Mouse (Mus musculus) lung, postnatal 0 days (tissue): ENCODE results near the gene Clca3a2. TPM values are rescaled to one million over a fixed set of nuclear protein-coding genes. Genes with fewer than 3 reads are reported as not detected.
"Not testable (repeated sequence)": the region's sequence is repeated elsewhere in the genome, so short reads cannot be mapped to it uniquely, and the experiment has no call there.

Experiments
- ATAC-seq: fragments of 200-750 bp; cut with Nextera tagmentation; 2 replicates; pipeline ENCODE4 v1.8.0; 2017; ENCODE audit warnings: moderate library complexity
- DNase-seq: peaks from one replicate; pipeline ENCODE4 v3.0.0-alpha.2; 2016; ENCODE audit warnings: low spot score
- H3K27ac ChIP-seq: fragments of 300-500 bp; sonication (generic); 2 replicates; pipeline ENCODE4 v1.5.1; 2014; ENCODE audit warnings: antibody characterized with exemption, mild to moderate bottlenecking, low read length, mixed read lengths
- H3K27me3 ChIP-seq: fragments of 300-500 bp; sonication (generic); replicated peaks from 2 replicates; pipeline ENCODE4 v1.6.1; 2014; ENCODE audit warnings: low read length, mixed read lengths; ENCODE audit not compliant: insufficient read depth
- H3K36me3 ChIP-seq: fragments of 300-500 bp; sonication (generic); 2 replicates; pipeline ENCODE4 v1.6.1; 2014; ENCODE audit warnings: low read length, mixed read lengths; ENCODE audit not compliant: insufficient read depth
- H3K4me1 ChIP-seq: fragments of 300-500 bp; sonication (generic); 2 replicates; pipeline ENCODE4 v1.6.1; 2014; ENCODE audit warnings: antibody characterized with exemption, low read depth, low read length, mixed read lengths; ENCODE audit not compliant: insufficient read depth
- H3K4me2 ChIP-seq: fragments of 300-500 bp; sonication (generic); replicated peaks from 2 replicates; pipeline ENCODE4 v1.6.1; 2014; ENCODE audit warnings: low read depth, mild to moderate bottlenecking, low read length, moderate library complexity, mixed read lengths
- H3K4me3 ChIP-seq: fragments of 300-500 bp; sonication (generic); 2 replicates; pipeline ENCODE4 v1.5.1; 2014; ENCODE audit warnings: low read depth, low read length
- H3K9ac ChIP-seq: fragments of 300-500 bp; sonication (generic); replicated peaks from 2 replicates; pipeline ENCODE4 v1.6.1; 2014; ENCODE audit warnings: low read depth, mild to moderate bottlenecking
- H3K9me3 ChIP-seq: fragments of 300-500 bp; sonication (generic); 2 replicates; pipeline ENCODE4 v1.6.1; 2016; ENCODE audit warnings: low read length, mixed read lengths
- CTCF ChIP-seq: IDR thresholded peaks from 2 replicates; pipeline ENCODE4 v1.5.1; 2016; ENCODE audit warnings: antibody characterized with exemption, mild to moderate bottlenecking
- EP300 ChIP-seq: IDR thresholded peaks from 2 replicates; pipeline ENCODE4 v1.6.1; 2016; ENCODE audit warnings: antibody characterized with exemption, mild to moderate bottlenecking, control low read depth
- WGBS: fragments of 180-500 bp; shearing (Covaris S2); extraction: QIAGEN DNeasy Blood & Tissue Kit; methylation state at CpG from one replicate; pipeline ENCODE4 v1.1.7; 2014; 5-methylcytosine and 5-hydroxymethylcytosine counted together
- polyA plus RNA-seq: library from polyadenylated mRNA; unstranded; fragments of >200 nt; fragmentation: Nextera tagmentation; extraction: Ambion mirVana; gene quantifications from 2 replicates; pipeline ENCODE4 v1.2.1, GENCODE M21; 2015

The Clca3a2 gene
- polyA plus RNA-seq, 1 experiment from 2014 or later = 0.88 TPM

DNA sequence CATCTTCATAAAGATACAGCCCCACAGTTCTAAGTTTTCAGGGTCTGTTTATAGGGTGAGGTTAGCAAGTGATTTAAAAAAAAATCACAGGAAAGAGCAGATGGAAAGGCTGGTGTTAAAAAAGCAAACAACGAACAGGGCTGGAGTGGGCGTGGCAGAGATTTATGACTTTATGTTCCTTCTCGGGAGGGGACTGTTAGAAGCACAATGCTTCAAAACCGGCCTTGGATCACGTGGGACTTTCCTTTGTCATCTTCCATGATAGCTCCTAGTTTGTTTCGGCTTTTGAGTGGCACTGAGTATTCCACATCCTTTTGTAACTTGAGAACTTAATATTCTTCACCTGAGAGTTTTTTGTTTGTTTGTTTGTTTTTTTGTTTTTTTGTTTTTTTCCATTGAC is 57.8 kb downstream of the Clca3a2 start:
- DNase-seq (peak; percentile 62), ATAC-seq (peak; percentile 49)
- WGBS = 30% methylated on average over 6 of the region's 6 CpGs
- Histone ChIP-seq H3K9ac (no peak overlapping the region), H3K36me3 (no peaks in the 10 kb centered on the region), H3K4me3 (no peak overlapping the region), H3K27me3 (no peaks in the 10 kb centered on the region), H3K27ac (no peak overlapping the region), H3K4me2 (0 out of 2 replicates have a peak overlapping the region, but pooled peaks have one; percentile 6), H3K9me3 (no peaks in the 10 kb centered on the region), H3K4me1 (no peaks in the 10 kb centered on the region; the same call in 1 of the 2 replicates)
- no peak for TF ChIP-seq CTCF
- TF ChIP-seq EP300 = no peak

DNA sequence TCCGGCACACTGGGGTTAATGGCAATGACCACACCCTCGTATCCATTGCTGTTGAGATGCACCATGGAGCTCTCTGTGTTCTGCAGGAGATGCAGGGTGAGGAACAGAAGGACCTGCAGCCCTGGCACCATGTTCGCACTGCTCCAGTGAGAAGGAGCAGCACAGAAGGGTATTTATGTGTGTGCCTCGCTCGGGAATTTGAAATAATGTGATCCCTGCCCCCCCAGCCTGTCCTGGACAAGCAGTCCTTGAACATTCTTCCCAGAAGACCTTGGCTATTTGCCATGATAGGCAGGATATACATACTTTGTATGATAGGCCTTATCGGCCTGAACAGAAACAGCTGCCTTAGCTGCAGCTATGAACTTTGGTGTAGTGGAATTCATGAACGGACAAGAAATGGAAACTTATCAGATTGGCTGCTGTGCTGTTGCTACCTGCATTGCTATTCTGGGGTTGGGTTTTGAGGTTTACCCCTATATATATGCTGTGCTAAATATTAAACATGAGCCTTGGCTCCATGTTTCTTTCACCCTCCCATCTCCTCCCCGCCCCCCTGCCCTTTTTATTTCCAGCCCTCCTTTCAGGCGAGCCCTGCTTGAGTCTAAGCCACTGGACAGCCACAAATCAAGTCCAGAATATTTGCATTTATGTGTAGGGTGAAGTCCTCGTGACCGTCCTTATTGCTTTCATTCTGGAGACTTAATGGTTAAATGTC is 58.5 kb downstream of the Clca3a2 start, which contains the start of gene Clca3a1:
Gene Clca3a1 (minus strand): TSS at position 386 of the 718 bp plus-strand sequence.
- peak; percentile 81 for DNase-seq
- no peaks in the 10 kb centered on the region for H3K27me3 ChIP-seq
- H3K4me1 ChIP-seq = no peaks in the 10 kb centered on the region; the same call in 1 of the 2 replicates
- H3K9me3 ChIP-seq = no peaks in the 10 kb centered on the region
- WGBS = 29% methylated on average over 10 of the region's 11 CpGs
- no peak within 1 kb of the TSS for H3K9ac ChIP-seq
- H3K27ac ChIP-seq = peak within 1 kb of the TSS; percentile 20
- TF ChIP-seq CTCF = no peak
- peak; percentile 95 for TF ChIP-seq EP300
- H3K4me2 ChIP-seq = peak within 1 kb of the TSS; percentile 17
- peak; percentile 90 for ATAC-seq
- peak within 1 kb of the TSS; percentile 8; the same call in 1 of the 2 replicates for H3K4me3 ChIP-seq
- H3K36me3 ChIP-seq = no peaks in the 10 kb centered on the region

DNA sequence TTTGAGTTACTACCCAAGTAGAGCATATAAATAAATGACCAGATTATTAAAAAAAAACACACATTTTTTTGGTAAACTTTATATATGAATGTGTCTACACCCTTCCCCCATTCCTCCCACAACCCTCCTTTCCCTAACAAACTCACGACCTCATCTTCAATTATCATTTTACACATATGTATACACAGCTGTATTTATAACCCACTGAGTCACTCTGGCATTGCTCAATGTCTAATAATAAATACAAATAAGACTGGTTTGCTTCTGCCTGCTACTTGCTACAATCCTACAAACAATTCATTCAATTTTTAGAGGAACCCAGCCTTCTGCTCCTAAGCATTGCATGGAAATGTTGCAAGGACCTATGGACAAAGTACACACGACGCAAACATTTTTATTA is 59.6 kb downstream of the Clca3a2 start:
- H3K9me3 ChIP-seq = no peaks in the 10 kb centered on the region
- H3K36me3 ChIP-seq = no peaks in the 10 kb centered on the region
- TF ChIP-seq EP300 (no peak), CTCF (no peak)
- H3K4me2 ChIP-seq = peak overlapping the region; percentile 25; the same call in 1 of the 2 replicates
- no peak overlapping the region for H3K9ac ChIP-seq
- WGBS = 61% methylated on average over 3 of the region's 3 CpGs
- no peak for ATAC-seq
- H3K4me3 ChIP-seq = no peak overlapping the region
- H3K27me3 ChIP-seq = no peaks in the 10 kb centered on the region
- H3K4me1 ChIP-seq = no peaks in the 10 kb centered on the region; the same call in 1 of the 2 replicates
- peak; percentile 17 for DNase-seq
- H3K27ac ChIP-seq = no peak overlapping the region

DNA sequence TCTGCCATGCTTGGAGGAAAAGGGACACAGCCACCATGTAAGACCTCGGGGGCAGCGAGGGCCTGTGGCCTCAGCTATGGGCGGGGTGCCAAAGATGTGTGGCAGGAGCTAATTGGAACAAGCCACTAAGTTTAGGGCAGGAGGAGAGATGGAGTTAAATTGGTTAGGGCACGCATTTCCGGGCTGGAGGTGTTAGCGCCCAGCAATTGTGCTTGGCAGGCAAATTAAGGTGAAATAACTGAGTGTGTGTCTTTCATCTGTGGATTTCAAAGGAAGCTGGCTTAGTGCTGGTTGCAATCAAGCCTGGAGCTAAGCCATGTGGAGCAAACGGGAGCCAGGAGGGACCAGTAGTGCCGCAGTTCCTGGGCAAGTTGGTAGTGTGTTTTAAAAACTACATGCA is 63.2 kb downstream of the Clca3a2 start:
- ATAC-seq = not testable (repeated sequence)
- WGBS = 82% methylated on average over 8 of the region's 8 CpGs

DNA sequence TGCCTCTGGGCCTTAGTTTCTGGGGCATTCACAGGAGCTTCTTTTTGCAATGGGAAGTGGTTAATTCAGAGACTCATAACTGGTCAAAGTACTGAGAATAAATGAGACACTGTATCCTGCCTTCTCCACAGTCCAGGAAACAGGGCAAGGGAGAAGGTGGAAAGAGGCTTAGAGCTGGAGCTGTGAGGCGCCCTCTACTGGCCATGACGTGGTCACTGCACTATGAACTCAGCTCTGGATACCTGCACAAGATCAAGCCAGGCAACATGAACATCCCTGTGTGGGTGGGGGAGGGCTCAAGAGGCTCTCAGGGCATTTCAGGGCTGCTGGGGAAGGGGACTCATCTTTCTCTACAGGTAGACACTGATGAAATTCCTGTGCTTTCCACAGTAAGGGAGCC is 66.2 kb downstream of the Clca3a2 start:
- Histone ChIP-seq H3K36me3 (no peaks in the 10 kb centered on the region), H3K4me3 (no peak overlapping the region), H3K27ac (no peak overlapping the region), H3K27me3 (no peaks in the 10 kb centered on the region), H3K9me3 (no peaks in the 10 kb centered on the region), H3K4me2 (no peak overlapping the region), H3K4me1 (no peaks in the 10 kb centered on the region), H3K9ac (no peak overlapping the region)
- DNase-seq (peak; percentile 29), ATAC-seq (no peak)
- TF ChIP-seq EP300 (no peak), CTCF (peak; percentile 70)
- WGBS = 10% methylated on average over 2 of the region's 2 CpGs

More for the DNA sequence above, 63.2 kb downstream of the Clca3a2 start:
- not testable (repeated sequence) for DNase-seq, H3K9ac ChIP-seq, H3K4me2 ChIP-seq, H3K27ac ChIP-seq, H3K36me3 ChIP-seq, H3K27me3 ChIP-seq, H3K9me3 ChIP-seq, H3K4me1 ChIP-seq, H3K4me3 ChIP-seq

DNA sequence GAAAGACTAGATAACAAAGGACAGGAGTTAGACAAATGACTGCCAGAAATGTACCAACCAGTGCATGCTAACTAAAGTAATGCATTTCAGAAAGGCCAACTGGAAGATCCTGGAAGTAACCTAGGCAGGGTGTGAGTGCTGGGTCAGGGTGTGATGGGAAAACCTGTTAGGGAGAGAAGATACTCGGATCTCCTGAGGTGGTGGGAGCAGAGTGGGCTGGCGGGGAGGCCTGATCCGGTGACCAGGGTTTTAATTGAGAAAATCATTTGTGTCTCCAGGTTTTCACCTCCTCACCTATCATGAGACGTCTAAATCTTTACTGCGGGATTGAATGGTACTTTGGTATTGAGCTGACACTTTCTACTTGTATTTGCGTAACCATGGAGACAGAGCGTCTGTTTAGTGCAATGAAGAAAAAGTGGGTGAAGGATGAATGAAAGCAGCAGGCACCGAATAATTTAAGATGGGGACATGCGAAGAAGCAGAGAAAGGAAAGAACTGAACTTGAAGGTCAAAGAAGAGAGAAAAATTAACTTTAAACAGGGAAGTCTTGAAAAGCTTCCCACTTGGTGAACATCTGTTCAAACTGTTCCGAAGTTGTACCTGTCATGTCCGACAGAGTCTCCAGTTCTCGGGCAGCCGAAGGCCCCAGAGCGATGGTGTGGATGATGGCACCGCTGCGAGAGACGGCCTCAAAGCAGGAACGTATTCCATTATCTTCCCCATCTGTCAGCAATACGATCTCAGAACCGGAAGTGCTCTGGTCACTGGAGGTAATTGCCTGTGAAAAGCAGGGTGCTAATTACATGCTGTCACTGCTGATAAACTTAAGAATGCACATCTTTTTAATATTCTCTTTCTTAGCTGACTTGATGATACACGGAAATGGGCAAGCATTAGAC is 70.0 kb downstream of the Clca3a2 start:
- H3K4me2 ChIP-seq, H3K27ac ChIP-seq, H3K4me1 ChIP-seq, DNase-seq, H3K9me3 ChIP-seq, H3K36me3 ChIP-seq, H3K9ac ChIP-seq, H3K27me3 ChIP-seq, H3K4me3 ChIP-seq: not testable (repeated sequence)
- 47% methylated on average over 18 of the region's 21 CpGs for WGBS
- peak; percentile 44 for ATAC-seq

DNA sequence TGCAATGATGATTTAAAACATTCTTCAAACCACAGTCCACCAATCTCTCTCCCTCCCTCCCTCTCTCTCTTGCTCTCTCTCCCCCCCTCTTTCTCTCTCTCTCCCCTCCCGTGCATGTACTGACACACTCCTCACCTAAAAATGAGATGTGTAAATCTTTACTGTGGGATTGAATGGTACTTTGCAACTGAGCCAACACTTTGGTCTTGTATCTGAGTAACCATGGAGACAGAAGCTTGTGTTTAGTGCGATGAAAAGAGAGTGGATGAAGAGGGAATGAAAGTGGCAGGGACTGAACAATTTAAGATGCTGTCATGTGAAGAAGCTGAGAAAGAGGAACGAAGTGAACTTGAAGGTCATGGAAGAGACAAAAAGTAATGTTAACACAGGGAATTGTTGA is 71.6 kb downstream of the Clca3a2 start:
- not testable (repeated sequence) for H3K9me3 ChIP-seq, H3K27ac ChIP-seq, H3K27me3 ChIP-seq, ATAC-seq, H3K4me3 ChIP-seq, H3K4me2 ChIP-seq, DNase-seq, H3K36me3 ChIP-seq, H3K4me1 ChIP-seq, H3K9ac ChIP-seq
- 18% methylated on average over 3 of the region's 3 CpGs for WGBS
